In the genomic region with DNA sequence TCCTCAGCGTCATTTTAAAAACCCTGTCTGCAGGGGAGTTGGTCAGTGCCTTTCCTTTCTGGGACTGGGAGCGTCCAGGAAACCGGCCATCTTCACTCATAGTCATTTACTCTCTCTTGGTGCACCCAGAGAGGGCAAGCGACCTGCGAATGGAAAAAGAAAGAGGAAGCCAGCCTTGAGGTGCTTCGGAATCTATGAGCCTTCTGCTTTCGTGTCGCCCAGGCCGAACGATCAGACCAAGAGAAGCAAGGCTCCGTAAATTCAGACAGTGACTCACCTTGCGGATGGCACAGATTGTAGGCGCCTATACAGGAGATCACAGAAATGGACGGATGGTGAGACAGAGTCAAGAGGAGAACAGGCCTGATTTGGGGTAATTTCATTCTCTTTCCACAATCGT, we compare ENCODE assay signal across 18 mouse cellular contexts. TPM values are rescaled to one million over a fixed set of nuclear protein-coding genes. Genes with fewer than 3 reads are reported as not detected.
DNase-seq lines count a peak whose midpoint lies in the region; ATAC-seq and TF ChIP-seq lines count a peak whose summit lies in the region.
"Had no signal": no experiment of that assay in that cellular context is flagged by ENCODE, and none has a peak within 500 bp of the region (broad histone marks: within the 10 kb centered on the region; RNA-seq: fewer than 3 reads in every experiment).

No protein-coding gene starts in this region.

- TF ChIP-seq CTCF in CH12.LX (conservative IDR thresholded peaks at IDR 0.05 in 1 of 2, IDR thresholded peaks at IDR 0.05 in 1 of 2; ENCODE audit: low read depth in 2 of 2, low read length in 2 of 2), result no peak
- TF ChIP-seq CTCF in left cerebral cortex, adult 2 months (IDR thresholded peaks at IDR 0.05), result no peak

- peaks cover 4 to 10% of the 10 kb centered on the region in 2 experiments for H3K4me1 ChIP-seq in CH12.LX (ENCODE audit: control insufficient read depth in 1 of 2, insufficient read depth in 2 of 2)

- H3K4me2 ChIP-seq in CH12.LX (ENCODE audit: insufficient read depth, low read depth, poor library complexity, severe bottlenecking), result peak overlapping the region; percentile 77

- peak; percentile 81 for DNase-seq in A20 (ENCODE audit: low read depth, low spot score)
- DNase-seq in CH12.LX (ENCODE audit: extremely low read depth), result peak; percentile 70
- no peak for DNase-seq in left cerebral cortex, adult 2 months (ENCODE audit: extremely low spot score in 1 of 2, low spot score in 2 of 2)
- DNase-seq in right cerebral cortex, postnatal 4 days, result no peak
- DNase-seq in c-Kit-positive CD71-positive TER-119-positive erythroid progenitor cells, embryonic 14.5 days (ENCODE audit: low spot score), result no peak
- DNase-seq: cerebellum, adult 11-12 months; gastrocnemius, postnatal 10 days; gastrocnemius, postnatal 36 days had no signal

- no peak overlapping the region for H3K27ac ChIP-seq in CH12.LX (ENCODE audit: insufficient read depth, low read depth)
- H3K27ac ChIP-seq in left cerebral cortex, adult 2 months, result no peak overlapping the region
- H3K27ac ChIP-seq: embryonic facial prominence, embryonic 12.5 days; embryonic facial prominence, embryonic 15.5 days; forebrain, embryonic 12.5 days; forebrain, embryonic 15.5 days; hindbrain, embryonic 12.5 days; hindbrain, embryonic 15.5 days had no signal

- peak; percentile 40 for ATAC-seq in granulocyte monocyte progenitor cell, adult 5-6 weeks (replicated peaks; ENCODE audit: poor library complexity, severe bottlenecking)
- ATAC-seq: Patski had no signal

- TF ChIP-seq EP300 in CH12.LX (IDR thresholded peaks at IDR 0.05; ENCODE audit: low read length), result peak; percentile 84

- H3K9me3 ChIP-seq in CH12.LX (replicated peaks; ENCODE audit: low read length), result no peaks in the 10 kb centered on the region
- H3K9me3 ChIP-seq: embryonic facial prominence, embryonic 12.5 days; embryonic facial prominence, embryonic 15.5 days; forebrain, embryonic 12.5 days; forebrain, embryonic 15.5 days; G1E; hindbrain, embryonic 12.5 days; hindbrain, embryonic 15.5 days had no signal

- no peaks in the 10 kb centered on the region for H3K27me3 ChIP-seq in CH12.LX (replicated peaks)
- H3K27me3 ChIP-seq: Patski had no signal

- no peaks in the 10 kb centered on the region for H3K36me3 ChIP-seq in CH12.LX (replicated peaks in 1 of 2; ENCODE audit: control insufficient read depth in 1 of 2, insufficient read depth in 1 of 2, low read length in 1 of 2)
- H3K36me3 ChIP-seq: embryonic facial prominence, embryonic 12.5 days; embryonic facial prominence, embryonic 15.5 days; forebrain, embryonic 12.5 days; forebrain, embryonic 15.5 days; G1E; hindbrain, embryonic 12.5 days; hindbrain, embryonic 15.5 days had no signal

- H3K79me2 ChIP-seq in CH12.LX (replicated peaks; ENCODE audit: control insufficient read depth, extremely low read depth, insufficient read depth, poor library complexity, severe bottlenecking), result no peaks in the 10 kb centered on the region

- H3K9ac ChIP-seq in CH12.LX (ENCODE audit: insufficient read depth, low read depth), result no peak overlapping the region

- in situ Hi-C loops in CH12.LX (cut with MboI; ENCODE audit: low pct_ligation_motif_present, low pct_unique_long_range_greater_than_20kb, low sequenced_read_pairs), result no loop called here

- TF ChIP-seq RAD21 in CH12.LX (IDR thresholded peaks at IDR 0.05; ENCODE audit: low read depth, low read length), result no peak

- intact Hi-C loops in left cerebral cortex, adult 2 months (cut with DNase I), result no loop called here

- TF ChIP-seq POLR2A in CH12.LX (IDR thresholded peaks at IDR 0.05; ENCODE audit: low read depth, low read length), result no peak

- dilution Hi-C loops in CH12.LX (cut with MboI; ENCODE audit: extremely low pct_ligation_motif_present, extremely low pct_unique_long_range_greater_than_20kb, low sequenced_read_pairs), result no loop called here

- H3K4me3 ChIP-seq in CH12.LX (replicated peaks in 1 of 3; ENCODE audit: low read depth in 2 of 3, low read length in 2 of 3, poor library complexity in 1 of 3), result no peak overlapping the region
- no peak overlapping the region for H3K4me3 ChIP-seq in left cerebral cortex, adult 2 months

TF ChIP-seq in CH12.LX, 34 proteins besides CTCF, POLR2A, EP300 and RAD21:
- TF ChIP-seq JUN (IDR thresholded peaks at IDR 0.05; ENCODE audit: insufficient read depth, low read depth, low read length) (peak; percentile 48; the same call in 1 of the 2 replicates), ETS1 (conservative IDR thresholded peaks at IDR 0.05; ENCODE audit: low read depth, low read length) (peak; percentile 22; the same call in 1 of the 2 replicates), CHD2 (IDR thresholded peaks at IDR 0.05; ENCODE audit: low read length) (no peak), JUND (conservative IDR thresholded peaks at IDR 0.05; ENCODE audit: low read depth, low read length) (peak; percentile 29), MXI1 (IDR thresholded peaks at IDR 0.05; ENCODE audit: low read depth, low read length) (no peak), IRF4 (IDR thresholded peaks at IDR 0.05; ENCODE audit: low read depth, low read length) (peak; percentile 55), UBTF (IDR thresholded peaks at IDR 0.05; ENCODE audit: low read depth, low read length) (peak; percentile 99), TBP (conservative IDR thresholded peaks at IDR 0.05; ENCODE audit: low read depth, low read length) (peak; percentile 95)

RNA-seq across cellular contexts. Expression of a gene that starts 0.7 kb away (rescaled TPM):
- total RNA-seq in CH12.LX (2012; rRNA removed) (not detected in 2 replicates), CH12.LX (2014; rRNA removed) (not detected in 2 replicates)
- 0.27 TPM in 1 of 2 replicates, not detected in the other for polyA plus RNA-seq in CH12.LX (2012; ENCODE audit: insufficient read length, low read depth)
- total RNA-seq in granulocyte monocyte progenitor cell, adult 5-6 weeks (2014; fragmentation: Nextera tagmentation), result not detected in 2 replicates
- total RNA-seq in granulocyte monocyte progenitor cell, adult 5-6 weeks (2017), result not detected in 2 replicates
- 1 to 10 TPM; 1.7 to 2.1 TPM for total RNA-seq in left cerebral cortex, adult 2 months (2021)
- total RNA-seq: gastrocnemius, adult 18-20 months; gastrocnemius, postnatal 36 days had no signal
- polyA plus RNA-seq: G1E had no signal

Comparison
In these comparisons a context has a peak if more than half of its experiments do, and no peak if none do; other contexts are left out.
1. DNase-seq: peak in A20 (single experiment) and CH12.LX (single experiment); none in left cerebral cortex, adult 2 months (0 of 2), right cerebral cortex, postnatal 4 days (single experiment) and c-Kit-positive CD71-positive TER-119-positive erythroid progenitor cells, embryonic 14.5 days (single experiment).